Mouse (Mus musculus): Measurements from ENCODE around the gene C130074G19Rik.

DNA sequence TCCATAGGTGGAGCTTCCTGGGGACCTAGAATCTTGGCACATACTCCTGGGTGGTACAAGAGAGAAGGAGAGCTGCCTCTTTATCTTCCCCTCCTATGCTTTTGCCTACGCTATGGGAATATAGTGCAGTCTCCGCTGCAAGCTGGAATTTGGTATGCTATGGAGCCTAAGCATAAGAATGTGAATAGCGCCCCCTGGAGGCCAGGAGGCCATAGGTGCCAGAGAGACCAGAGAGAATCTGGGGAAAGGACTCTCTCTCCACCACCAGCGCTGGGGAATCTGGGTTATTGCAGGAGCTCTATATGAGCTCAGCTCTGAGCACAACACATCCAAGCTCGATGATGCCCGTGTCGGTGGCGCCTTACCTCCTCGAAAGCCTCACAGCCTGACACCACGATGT lies 50.8 kb downstream of the C130074G19Rik start:
- TF ChIP-seq USF1 (IDR thresholded peaks at IDR 0.05; ENCODE audit: low read depth) (no peak), POLR2A (IDR thresholded peaks at IDR 0.05; ENCODE audit: insufficient read length, low read depth) (no peak), CEBPB (IDR thresholded peaks at IDR 0.05; ENCODE audit: insufficient read depth, poor library complexity, severe bottlenecking) (no peak), MAX (IDR thresholded peaks at IDR 0.05; ENCODE audit: low read depth) (no peak), REST (IDR thresholded peaks at IDR 0.05; ENCODE audit: insufficient read depth, insufficient read length) (no peak), TCF12 (IDR thresholded peaks at IDR 0.05; ENCODE audit: insufficient read depth, poor library complexity, severe bottlenecking) (no peak), MYOG (IDR thresholded peaks at IDR 0.05; ENCODE audit: control insufficient read depth in 1 of 3, insufficient read depth in 1 of 3, insufficient read length in 2 of 3, low read depth in 2 of 3) (no peak), E2F4 (IDR thresholded peaks at IDR 0.05; ENCODE audit: insufficient read depth) (no peak), MYOD1 (IDR thresholded peaks at IDR 0.05; ENCODE audit: control insufficient read depth in 1 of 3, insufficient read length in 2 of 3, low read depth in 2 of 3) (no peak), POLR2AphosphoS2 (IDR thresholded peaks at IDR 0.05; ENCODE audit: insufficient read length, low read depth) (no peak), SRF (IDR thresholded peaks at IDR 0.05; ENCODE audit: control insufficient read depth, insufficient read length, low read depth) (no peak)

Data from myocyte (in vitro differentiated cells).